Mouse (Mus musculus): ENCODE measurements at regions not wholly inside any gene's neighbourhood (a gene's known extent, or its start where the extent isn't known, plus 50 kb on each side); places are given as distances from the start of the nearest gene placed in this dataset.

GRCm38 (mm10) chr19:52707679-52708078, 332.3 kb downstream of the Xpnpep1 start:
- TF ChIP-seq CHD2 (IDR thresholded peaks at IDR 0.05; ENCODE audit: low read depth, low read length) (no peak), ZC3H11A (IDR thresholded peaks at IDR 0.05; ENCODE audit: borderline replicate concordance, low read depth, low read length) (no peak), HCFC1 (IDR thresholded peaks at IDR 0.05; ENCODE audit: borderline replicate concordance, insufficient read depth, low read length) (no peak), MAFK (IDR thresholded peaks at IDR 0.05; ENCODE audit: insufficient read depth, low read depth, low read length) (no peak), ZNF384 (IDR thresholded peaks at IDR 0.05; ENCODE audit: low read depth, low read length) (no peak)

Data from ES-E14 (cell line).